Mouse (Mus musculus) embryonic stem cell, embryonic (primary cell): ENCODE measurements around the gene Upk2.

Experiments used
- CTCF ChIA-PET, 4 experiments: fragments of 300-600 bp in 2 of 4; fragments of 350-600 bp in 2 of 4; sonication (Branson Sonifier 250); formaldehyde crosslinking; loops; one replicate each; lab custom pipeline; 2022; ENCODE audit warnings: inconsistent platforms in 2 of 4; lab: Charles Lee
- POLR2A ChIA-PET, 4 experiments: fragments of 300-600 bp in 2 of 4; fragments of 350-600 bp in 2 of 4; sonication (Branson Sonifier 250); formaldehyde crosslinking; loops; one replicate each; lab custom pipeline; 2022; ENCODE audit warnings: antibody characterized with exemption in 4 of 4, inconsistent platforms in 1 of 4; lab: Charles Lee

The Upk2 gene

DNA sequence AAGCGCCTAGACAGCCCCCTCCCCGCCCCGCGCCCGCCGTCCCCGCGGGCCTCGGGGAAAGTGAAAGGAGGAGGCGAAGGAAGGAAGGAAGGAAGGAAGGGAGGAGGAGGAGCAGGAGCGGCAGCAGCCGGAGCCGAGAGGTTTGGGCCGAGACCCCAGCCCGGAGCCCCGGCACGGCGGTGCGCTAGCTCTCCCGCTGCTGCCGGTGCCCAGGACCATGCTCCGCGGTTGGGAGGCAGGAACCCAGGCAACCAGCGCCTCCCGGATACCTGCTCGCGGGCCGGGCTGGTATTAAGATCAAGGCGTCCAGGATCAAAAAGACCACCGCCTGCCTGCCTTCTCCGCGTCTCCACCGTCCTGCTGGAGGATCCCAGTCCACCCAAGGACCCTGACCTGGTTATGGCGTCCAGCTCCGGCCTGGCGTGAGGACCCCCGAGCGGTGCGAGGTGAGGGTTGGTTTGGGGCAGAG, 28.3 kb upstream of the Upk2 start:
- ChIA-PET CTCF (interaction anchor here (0.6 to 3.2 kb wide), 48 partner anchors 8 to 773 kb away, joined by 3 to 62 read pairs (median 5); partner anchors contain the start of genes Upk2 (in 4 of the 4), Vps11 (in 2 of the 4), Cbl (in 1 of the 4) and Ccdc84 (in 1 of the 4)), POLR2A (interaction anchor here in 3 of 4 experiments (0.5 to 11.8 kb wide), 45 partner anchors 8 to 425 kb away, joined by 3 to 253 read pairs (median 4); partner anchors contain the start of genes Ddx6 (in 3 of the 3), Ccdc84 (in 2 of the 3), Upk2 (in 2 of the 3) and Arcn1 (in 1 of the 3))

DNA sequence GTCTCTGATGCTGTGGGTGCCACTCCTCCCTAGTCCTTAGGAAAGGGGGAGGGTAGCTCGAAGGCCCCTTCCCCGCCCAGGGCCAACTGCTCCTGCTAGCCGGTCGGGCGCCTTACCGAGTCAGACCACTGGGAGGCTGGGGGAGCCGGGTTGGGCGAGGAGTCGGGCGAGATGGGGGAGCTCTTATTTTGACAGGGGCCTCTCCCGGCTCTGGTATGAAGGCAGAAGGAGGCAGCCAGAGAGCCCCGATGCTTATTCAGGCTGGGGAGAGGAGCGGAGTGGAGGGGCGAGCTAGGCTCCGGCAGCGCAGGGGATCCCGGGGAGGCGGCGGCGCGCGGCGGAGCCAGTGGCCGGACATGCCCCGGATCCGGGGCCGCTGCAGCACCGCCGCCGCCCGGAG, 27.8 kb upstream of the Upk2 start, which contains the start of gene Bcl9l:
TSS of gene Bcl9l (plus strand) at position 274 of the 400 bp plus-strand sequence.
- POLR2A ChIA-PET = interaction anchor here in 3 of 4 experiments (0.5 to 11.8 kb wide), 46 partner anchors 9 to 425 kb away, joined by 3 to 253 read pairs (median 4); partner anchors contain the start of genes Ddx6 (in 3 of the 3), Ccdc84 (in 2 of the 3), Arcn1 (in 1 of the 3) and H2afx (in 1 of the 3)
- CTCF ChIA-PET = interaction anchor here (0.6 to 3.2 kb wide), 49 partner anchors 8 to 772 kb away, joined by 3 to 62 read pairs (median 5); partner anchors contain the start of genes Upk2 (in 4 of the 4), Vps11 (in 2 of the 4), Cbl (in 1 of the 4) and Ccdc84 (in 1 of the 4)

DNA sequence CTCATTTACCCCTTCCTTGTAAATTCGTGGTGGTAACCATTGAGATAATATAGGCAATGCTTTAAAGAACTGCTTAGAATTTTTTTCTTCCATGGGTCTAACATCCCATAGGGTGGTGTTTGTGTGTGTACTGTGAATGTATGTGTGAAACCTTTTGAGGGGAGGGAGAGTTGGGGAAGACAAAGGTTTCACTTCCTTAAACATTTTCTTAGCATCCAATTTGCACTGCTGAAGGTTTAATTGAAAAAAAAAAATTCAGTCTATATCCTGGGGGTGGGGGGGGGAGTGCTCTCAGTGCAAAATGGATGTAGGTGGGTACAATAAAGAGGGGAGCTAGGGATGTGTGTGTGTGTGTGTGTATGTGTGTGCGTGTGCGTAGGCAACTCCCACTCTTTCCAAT, 27.3 kb upstream of the Upk2 start:
- CTCF ChIA-PET = interaction anchor here (0.6 to 3.2 kb wide), 48 partner anchors 8 to 772 kb away, joined by 3 to 62 read pairs (median 5); partner anchors contain the start of genes Upk2 (in 4 of the 4), Cbl (in 1 of the 4), Ccdc84 (in 1 of the 4) and H2afx (in 1 of the 4)
- POLR2A ChIA-PET = interaction anchor here in 3 of 4 experiments (0.6 to 11.8 kb wide), 40 partner anchors 9 to 373 kb away, joined by 3 to 253 read pairs (median 4); partner anchors contain the start of genes Ddx6 (in 3 of the 3), Ccdc84 (in 2 of the 3), Arcn1 (in 1 of the 3) and H2afx (in 1 of the 3)

DNA sequence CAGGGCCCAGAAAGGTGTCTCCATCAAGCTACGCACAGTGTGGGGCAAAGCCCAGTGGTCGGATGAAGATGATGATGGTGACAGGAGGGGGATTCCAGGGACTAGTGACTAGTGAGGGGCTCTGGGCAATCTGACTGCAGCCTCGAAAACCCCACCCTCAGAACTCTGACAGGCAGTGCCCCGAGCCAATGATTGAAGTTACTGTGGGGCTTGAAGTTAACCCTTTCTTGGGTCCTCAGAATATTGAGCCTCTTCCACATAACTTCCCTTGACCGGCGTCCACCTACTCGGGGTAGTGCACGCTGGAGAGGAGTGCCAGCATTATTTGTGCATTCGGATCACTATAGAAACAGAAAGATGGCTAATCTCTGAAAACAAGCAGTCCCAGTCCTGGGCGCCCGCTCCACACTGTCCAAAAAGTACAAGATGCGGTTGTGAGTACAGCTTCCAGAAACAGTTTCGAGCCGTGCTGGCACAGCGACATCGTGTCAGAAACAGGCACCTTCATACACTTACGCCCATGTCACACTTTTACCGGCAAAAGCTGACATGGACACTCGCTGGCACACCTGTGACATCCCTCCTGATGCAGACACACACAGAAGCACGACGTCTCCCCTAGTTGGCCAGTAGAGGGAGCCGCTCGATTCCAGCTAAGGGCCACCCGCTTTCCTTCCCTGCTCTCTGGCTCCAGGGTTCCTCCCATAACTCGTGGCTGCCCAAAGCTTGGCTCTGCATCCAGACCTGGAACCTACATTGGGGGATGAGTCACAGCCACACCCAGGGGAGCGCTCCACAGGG, 25.1 kb upstream of the Upk2 start:
- POLR2A ChIA-PET = interaction anchor here in 3 of 4 experiments (0.5 to 4.6 kb wide), 21 partner anchors 11 to 488 kb away, joined by 3 to 61 read pairs (median 5); partner anchors contain the start of genes Ccdc84 (in 2 of the 3), Ddx6 (in 1 of the 3) and H2afx (in 1 of the 3)
- CTCF ChIA-PET = interaction anchor here (0.5 to 8.3 kb wide), 40 partner anchors 9 to 1216 kb away, joined by 3 to 163 read pairs (median 4); partner anchors contain the start of genes Upk2 (in 3 of the 4), Ccdc84 (in 1 of the 4), Foxr1 (in 1 of the 4) and Vps11 (in 1 of the 4)

DNA sequence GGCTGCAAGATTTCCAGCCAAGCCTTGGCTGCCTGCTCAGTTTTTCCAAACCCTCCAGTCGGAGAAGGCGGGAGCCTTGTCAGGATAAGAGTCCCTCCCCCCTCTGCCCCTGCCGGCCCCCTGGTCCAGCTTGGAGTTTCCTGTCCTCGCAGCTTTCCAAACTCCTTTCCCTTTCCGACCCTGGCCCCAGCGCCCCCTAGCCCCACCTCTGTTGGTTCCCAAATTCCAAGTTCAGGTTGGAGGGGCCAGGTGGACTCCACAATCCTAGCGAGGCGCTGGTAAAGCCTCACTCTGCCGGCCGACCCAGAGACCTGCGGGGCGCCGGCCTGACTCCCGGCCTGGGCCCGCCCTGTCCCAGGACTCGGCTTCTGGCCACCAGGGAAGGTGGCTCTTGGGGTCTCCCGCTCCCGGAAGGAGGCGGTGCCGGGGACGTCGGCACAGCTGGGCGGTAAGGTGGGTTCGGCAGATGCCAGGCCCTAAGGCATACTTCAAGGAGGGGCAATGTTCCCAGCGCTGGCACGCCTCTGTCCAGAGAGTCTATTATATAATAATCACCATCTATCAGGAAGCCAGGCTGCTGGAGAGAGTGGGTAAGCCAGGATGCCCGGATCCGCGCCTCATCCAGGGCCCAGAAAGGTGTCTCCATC, 24.3 kb upstream of the Upk2 start:
- ChIA-PET CTCF (interaction anchor here (0.6 to 8.3 kb wide), 45 partner anchors 10 to 1830 kb away, joined by 3 to 163 read pairs (median 4); partner anchors contain the start of genes Upk2 (in 3 of the 4), Vps11 (in 2 of the 4) and Ube4a (in 1 of the 4)), POLR2A (interaction anchor here in 3 of 4 experiments (0.5 to 4.6 kb wide), 50 partner anchors 8 to 1389 kb away, joined by 3 to 61 read pairs (median 5); partner anchors contain the start of genes Ccdc84 (in 2 of the 3), Upk2 (in 2 of the 3), Arcn1 (in 1 of the 3) and Fxyd6 (in 1 of the 3))

DNA sequence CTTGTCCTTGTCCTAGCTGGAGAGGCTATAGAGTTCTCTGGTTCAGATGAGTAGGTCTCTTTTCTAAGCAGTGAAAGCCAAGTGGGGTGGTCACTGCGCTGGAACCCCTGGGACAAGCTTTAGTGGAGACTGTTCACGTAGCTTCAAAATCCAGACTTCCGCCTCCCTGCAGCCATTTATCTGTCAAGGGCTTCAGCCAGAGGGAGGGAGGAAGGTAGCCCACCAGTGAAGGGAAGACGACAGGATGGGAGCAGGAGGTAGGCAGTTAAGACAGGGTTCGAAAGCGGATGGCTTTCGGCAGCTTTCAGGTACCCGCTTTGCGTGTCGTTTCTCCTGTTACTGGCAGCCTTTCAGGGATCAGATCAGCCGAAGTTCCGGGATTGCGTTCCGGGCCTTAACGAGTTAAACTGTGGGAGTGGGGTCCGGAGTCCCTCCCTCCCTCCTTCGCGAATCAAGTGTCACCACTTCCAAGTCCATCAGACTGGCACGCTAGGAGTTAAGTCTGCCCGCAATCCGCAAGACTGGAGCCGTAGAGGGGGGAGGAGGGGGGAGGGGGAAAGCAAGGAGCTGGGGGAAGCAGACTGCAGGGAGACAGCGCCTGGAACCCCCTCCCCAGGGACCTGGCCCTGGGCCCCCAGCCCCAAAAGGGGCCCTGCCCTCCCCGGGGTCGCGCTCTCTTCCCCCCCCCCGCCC, 23.6 kb upstream of the Upk2 start:
- CTCF ChIA-PET = interaction anchor here (0.5 to 8.3 kb wide), 47 partner anchors 10 to 1831 kb away, joined by 3 to 163 read pairs (median 3); partner anchors contain the start of genes Upk2 (in 3 of the 4), C2cd2l (in 1 of the 4), Ccdc84 (in 1 of the 4) and Ube4a (in 1 of the 4)
- POLR2A ChIA-PET = interaction anchor here in 3 of 4 experiments (0.5 to 4.6 kb wide), 48 partner anchors 9 to 1388 kb away, joined by 3 to 61 read pairs (median 4); partner anchors contain the start of genes Ccdc84 (in 2 of the 3), Upk2 (in 2 of the 3), Arcn1 (in 1 of the 3) and Fxyd6 (in 1 of the 3)

DNA sequence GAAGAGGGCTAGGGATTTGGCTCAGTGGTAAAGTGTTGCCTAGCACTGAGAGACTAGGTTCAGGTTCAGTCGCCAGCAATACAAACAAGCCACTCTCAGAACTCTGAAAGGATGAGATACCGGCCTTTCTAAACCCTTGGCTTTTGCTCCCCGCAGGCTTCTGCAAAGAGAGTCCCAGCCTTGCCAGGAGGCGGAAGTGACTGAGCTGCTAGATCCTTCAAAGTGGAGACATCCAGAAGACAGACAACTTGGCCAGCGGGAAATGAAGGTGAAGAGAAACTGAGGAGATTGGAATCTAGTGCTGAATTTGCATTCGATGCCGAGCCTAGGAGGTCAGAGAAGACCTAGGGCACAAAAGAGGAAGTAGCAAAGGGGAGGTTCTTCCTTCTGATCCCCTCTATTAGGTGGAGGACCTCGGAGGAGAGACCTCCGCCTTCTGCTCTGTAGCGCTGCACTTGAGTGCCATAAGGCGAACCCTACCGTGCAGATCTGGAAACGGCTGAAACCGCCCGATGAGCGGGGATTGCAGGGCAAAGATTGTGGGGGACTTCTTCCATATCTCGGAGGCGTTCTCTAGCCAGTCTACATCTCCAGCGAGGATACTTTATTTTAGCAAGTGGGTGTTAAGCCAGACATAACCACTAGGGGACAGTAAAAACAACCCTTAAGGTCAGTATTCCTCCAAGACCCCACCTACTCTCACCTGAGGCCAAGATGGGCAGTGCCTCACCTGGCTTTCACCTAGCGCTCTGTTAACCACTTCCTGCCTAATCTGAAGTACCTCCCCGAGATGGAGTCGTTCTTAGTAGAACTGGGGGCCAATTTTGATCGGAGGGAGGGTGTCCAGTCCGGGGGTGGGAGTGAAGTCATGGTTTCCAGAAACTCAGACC, 22.8 kb upstream of the Upk2 start:
- ChIA-PET CTCF (interaction anchor here (0.6 to 8.3 kb wide), 31 partner anchors 9 to 390 kb away, joined by 3 to 163 read pairs (median 4); partner anchors contain the start of genes Upk2 (in 2 of the 4), C2cd2l (in 1 of the 4) and Ccdc84 (in 1 of the 4)), POLR2A (interaction anchor here (0.6 to 4.6 kb wide), 27 partner anchors 10 to 153 kb away, joined by 3 to 61 read pairs (median 5); partner anchors contain the start of genes Upk2 (in 2 of the 4), Ccdc84 (in 1 of the 4), Trappc4 (in 1 of the 4) and Vps11 (in 1 of the 4))

DNA sequence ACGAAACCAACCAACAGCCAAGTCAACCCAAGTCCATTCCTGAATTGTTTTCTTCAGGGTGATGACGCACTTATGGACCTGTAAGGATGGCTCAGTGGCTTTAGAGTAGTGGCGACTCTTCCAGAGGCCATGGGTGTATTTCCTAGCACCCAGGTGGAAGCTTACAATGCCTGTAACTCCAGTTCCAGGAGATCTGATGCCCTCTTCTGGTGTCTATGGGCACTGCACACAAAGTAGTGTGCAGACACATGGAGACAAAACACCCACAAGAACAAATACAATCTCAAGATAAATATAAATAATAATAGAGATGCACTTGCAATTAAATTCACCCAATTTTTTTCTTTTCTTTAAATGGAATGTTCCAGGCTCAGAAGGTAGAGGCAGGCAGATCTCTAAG, 21.2 kb upstream of the Upk2 start:
- POLR2A ChIA-PET = interaction anchor here (0.6 to 4.6 kb wide), 12 partner anchors 10 to 129 kb away, joined by 3 to 61 read pairs (median 4); partner anchors contain the start of genes Upk2 (in 3 of the 4) and Ddx6 (in 1 of the 4)

DNA sequence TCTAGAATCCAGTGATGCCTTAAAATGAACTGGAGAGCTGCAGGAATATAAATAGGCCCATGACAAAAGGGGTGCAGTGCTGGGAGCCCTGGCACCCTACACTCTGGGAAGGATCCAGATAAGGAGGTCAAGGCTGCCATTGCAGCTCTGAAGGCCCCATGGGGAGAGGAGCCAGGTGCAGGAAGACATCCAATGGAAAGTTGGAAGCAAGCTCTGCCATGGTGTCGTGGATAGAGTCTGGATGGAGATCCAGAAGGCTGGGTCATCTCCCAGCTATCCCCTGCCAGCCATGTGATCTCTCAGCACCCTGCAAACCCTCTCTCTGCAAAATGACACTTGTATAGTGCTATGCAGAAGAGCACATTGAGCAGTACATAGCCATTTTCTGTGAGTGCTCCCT, 19.6 kb upstream of the Upk2 start:
- ChIA-PET POLR2A (interaction anchor here in 2 of 4 experiments (0.5 to 1.6 kb wide), 4 partner anchors 16 to 135 kb away, joined by 3 to 4 read pairs (median 4); partner anchors contain the start of gene Upk2 (in 1 of the 2)), CTCF (interaction anchor here (1.0 to 8.3 kb wide), 12 partner anchors 8 to 262 kb away, joined by 3 to 163 read pairs (median 6); partner anchors contain the start of genes Bcl9l (in 1 of the 4) and Upk2 (in 1 of the 4))

More for the DNA sequence above, 21.2 kb upstream of the Upk2 start:
- CTCF ChIA-PET = interaction anchor here (0.6 to 8.3 kb wide), 36 partner anchors 9 to 491 kb away, joined by 3 to 163 read pairs (median 4); partner anchors contain the start of genes Upk2 (in 3 of the 4), Vps11 (in 2 of the 4) and Cxcr5 (in 1 of the 4)

DNA sequence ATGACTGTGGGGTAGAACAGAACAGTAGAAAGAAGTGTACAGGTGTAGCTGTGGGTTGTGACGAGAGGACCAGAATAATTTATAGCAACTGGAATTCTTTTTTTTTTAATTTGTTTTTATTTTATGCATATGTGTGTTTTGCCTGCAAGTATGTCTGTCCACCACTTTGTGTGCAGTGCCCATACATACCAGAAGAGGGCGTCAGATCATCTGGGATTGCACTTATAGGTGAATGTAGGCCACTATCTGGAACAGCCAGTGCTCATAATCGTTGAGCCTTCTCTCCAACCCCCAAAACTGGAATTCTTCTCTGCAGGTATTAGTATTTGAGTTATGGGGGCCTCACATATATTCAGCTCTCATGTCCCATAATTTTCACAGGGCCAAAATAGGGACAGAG, 18.4 kb upstream of the Upk2 start:
- POLR2A ChIA-PET = interaction anchor here in 1 of 4 experiments (1.2 to 1.4 kb wide), 3 partner anchors 9 to 30 kb away, joined by 3 read pairs; partner anchors contain the start of gene Bcl9l
- CTCF ChIA-PET = interaction anchor here in 1 of 4 experiments (0.6 to 8.3 kb wide), 3 partner anchors 17 to 27 kb away, joined by 3 to 163 read pairs (median 3); partner anchors contain the start of gene Upk2

DNA sequence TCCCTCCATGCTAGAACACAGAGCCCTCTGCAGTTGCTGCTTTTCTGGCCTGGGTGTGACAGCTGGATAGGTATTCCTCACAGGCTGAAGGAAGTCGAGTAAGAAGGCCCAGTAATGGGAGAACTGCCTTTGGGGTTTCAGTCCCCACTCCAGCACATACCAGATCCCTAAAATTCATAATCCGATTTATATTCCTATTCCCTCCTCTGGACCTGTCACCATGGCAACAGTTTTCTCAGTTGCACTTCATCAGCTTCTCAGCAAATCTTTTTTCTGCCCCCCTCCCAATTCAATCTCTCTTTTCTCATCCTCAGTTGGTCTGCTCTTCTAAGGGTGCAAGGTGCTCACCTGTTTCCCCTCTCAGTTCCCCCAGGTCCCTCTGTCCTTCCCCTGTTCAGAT, 14.0 kb upstream of the Upk2 start:
- CTCF ChIA-PET = interaction anchor here in 3 of 4 experiments (0.8 to 2.4 kb wide), 10 partner anchors 10 to 217 kb away, joined by 3 to 13 read pairs (median 4); partner anchors contain the start of gene Upk2 (in 2 of the 3)

DNA sequence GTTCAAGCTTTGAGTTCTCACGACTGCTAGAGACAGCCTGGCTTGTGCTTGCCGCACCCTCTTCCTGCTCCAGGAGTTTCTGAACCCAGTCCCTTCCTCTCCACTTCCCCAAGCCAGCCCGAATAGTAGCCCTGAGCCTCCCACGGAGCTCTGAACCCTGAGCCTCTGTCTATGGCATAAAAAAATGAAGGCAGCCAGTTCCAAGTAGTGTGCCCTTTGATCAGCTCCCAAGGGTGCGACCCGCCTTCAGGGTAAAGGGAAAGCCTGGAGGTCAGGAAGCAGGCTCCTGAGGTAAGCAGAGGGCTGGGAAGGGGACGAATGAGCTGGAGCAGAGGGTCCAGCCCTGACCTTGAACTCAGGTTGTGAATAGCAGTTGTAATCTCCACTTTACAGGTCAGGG, 13.4 kb upstream of the Upk2 start:
- POLR2A ChIA-PET = interaction anchor here in 3 of 4 experiments (0.6 to 2.6 kb wide), 10 partner anchors 10 to 178 kb away, joined by 3 to 12 read pairs (median 4); partner anchors contain the start of gene Hmbs (in 1 of the 3)
- CTCF ChIA-PET = interaction anchor here in 3 of 4 experiments (0.8 to 2.4 kb wide), 12 partner anchors 10 to 217 kb away, joined by 3 to 13 read pairs (median 4); partner anchors contain the start of gene Upk2 (in 2 of the 3)

More for the DNA sequence above, 14.0 kb upstream of the Upk2 start:
- POLR2A ChIA-PET = interaction anchor here in 2 of 4 experiments (0.5 to 2.6 kb wide), 7 partner anchors 10 to 177 kb away, joined by 3 to 12 read pairs (median 4); partner anchors contain the start of gene Hmbs (in 1 of the 2)

DNA sequence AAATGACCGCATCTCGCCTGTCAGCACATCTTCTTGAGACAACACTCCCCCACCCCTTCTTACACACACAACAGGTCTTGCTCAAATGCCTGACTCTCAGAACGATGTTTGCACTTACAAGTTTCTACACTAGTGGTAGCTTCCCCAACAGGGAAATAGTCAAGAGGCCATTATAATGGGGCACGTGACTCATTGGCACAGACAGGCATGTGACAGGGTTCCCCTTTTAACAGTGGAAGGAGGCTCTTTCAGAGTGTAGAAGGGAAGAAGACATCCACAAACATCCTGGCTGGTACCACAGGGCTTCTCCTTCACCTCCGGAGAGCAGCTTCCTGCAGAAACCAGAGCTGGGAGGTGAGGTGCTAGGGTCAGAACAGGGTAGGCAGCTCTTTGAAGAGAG, 7.2 kb upstream of the Upk2 start:
- ChIA-PET CTCF (interaction anchor here (0.6 to 1.9 kb wide), 6 partner anchors 8 to 192 kb away, joined by 3 to 6 read pairs (median 4); partner anchors contain the start of gene Upk2 (in 1 of the 4)), POLR2A (interaction anchor here (0.7 to 1.5 kb wide), 7 partner anchors 10 to 254 kb away, joined by 3 to 9 read pairs (median 3); partner anchors contain the start of gene Foxr1 (in 1 of the 4))
